Mouse (Mus musculus) layer of hippocampus, adult 2 months (tissue): Measurements from ENCODE around the gene Gucy2c. TPM values are rescaled to one million over a fixed set of nuclear protein-coding genes. Genes with fewer than 3 reads are reported as not detected.
A peak's percentile ranks its signal among the peaks of the same experiment; 100 is the strongest.

ENCODE experiments used
- DNase-seq, 2 experiments: peaks; one replicate each; pipeline ENCODE4 v3.0.0; 2022; ENCODE audit warnings: low spot score in 2 of 2
- H3K27ac ChIP-seq: fragments of 200-600 bp; 2 replicates; pipeline ENCODE4 v1.8.1; 2022
- H3K4me3 ChIP-seq: fragments of 200-600 bp; 2 replicates; pipeline ENCODE4 v1.8.1; 2022; ENCODE audit warnings: mild to moderate bottlenecking
- CTCF ChIP-seq: fragments of 200-600 bp; conservative IDR thresholded peaks from 2 replicates; pipeline ENCODE4 v1.8.1; 2022; ENCODE audit warnings: antibody characterized with exemption, mild to moderate bottlenecking, moderate library complexity
- total RNA-seq, 2 experiments: library from RNA; stranded (reverse); gene quantifications; 2 replicates each; pipeline ENCODE4 v1.2.3; 2021

Gene Gucy2c
- total RNA-seq, 2 experiments from 2014 or later, result 0.36 to 0.54 TPM

DNA sequence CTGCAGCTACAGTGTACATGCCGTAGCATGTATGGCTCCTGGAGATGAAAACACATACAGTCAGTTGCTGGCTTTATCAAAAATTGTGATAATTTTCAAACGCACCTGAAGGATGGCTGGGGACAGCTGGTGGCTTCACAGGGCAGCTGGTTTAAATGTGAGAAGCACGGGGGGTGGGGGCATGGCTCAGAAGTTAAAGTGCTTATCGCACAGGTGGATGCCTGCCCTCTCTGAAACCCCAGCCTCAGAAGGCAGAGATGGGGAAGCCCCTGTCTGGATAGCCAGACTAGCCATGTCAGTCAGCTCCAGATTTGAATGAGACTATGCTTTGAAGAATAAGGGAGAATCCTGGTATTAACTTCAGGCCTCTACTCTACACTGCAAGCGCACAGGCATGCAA is 80.4 kb downstream of the Gucy2c start:
- Histone ChIP-seq H3K4me3 (no peak overlapping the region), H3K27ac (no peak overlapping the region)
- DNase-seq, result no peak
- no peak for TF ChIP-seq CTCF

DNA sequence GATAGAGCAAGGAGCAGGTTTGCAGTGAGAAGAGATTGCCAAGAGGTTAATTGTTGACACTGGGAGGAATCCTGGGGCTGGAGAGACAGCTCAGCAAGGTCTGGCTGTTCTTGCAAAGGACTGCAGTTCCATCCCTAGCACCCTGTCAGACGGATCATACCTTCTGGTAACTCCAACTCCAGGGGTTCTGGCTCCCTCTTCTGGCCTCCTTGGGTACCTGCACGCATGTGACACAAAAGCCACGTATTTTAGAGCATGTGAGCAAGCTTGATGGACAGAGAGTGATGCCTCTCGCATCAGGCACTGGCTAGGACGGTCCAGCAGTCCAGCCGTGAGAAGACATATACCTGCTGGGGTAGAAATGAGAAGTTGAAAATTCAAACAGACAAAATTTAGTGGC is 90.3 kb downstream of the Gucy2c start:
- TF ChIP-seq CTCF, result peak; percentile 39
- H3K27ac ChIP-seq, result no peak overlapping the region
- no peak for DNase-seq
- no peak overlapping the region for H3K4me3 ChIP-seq

DNA sequence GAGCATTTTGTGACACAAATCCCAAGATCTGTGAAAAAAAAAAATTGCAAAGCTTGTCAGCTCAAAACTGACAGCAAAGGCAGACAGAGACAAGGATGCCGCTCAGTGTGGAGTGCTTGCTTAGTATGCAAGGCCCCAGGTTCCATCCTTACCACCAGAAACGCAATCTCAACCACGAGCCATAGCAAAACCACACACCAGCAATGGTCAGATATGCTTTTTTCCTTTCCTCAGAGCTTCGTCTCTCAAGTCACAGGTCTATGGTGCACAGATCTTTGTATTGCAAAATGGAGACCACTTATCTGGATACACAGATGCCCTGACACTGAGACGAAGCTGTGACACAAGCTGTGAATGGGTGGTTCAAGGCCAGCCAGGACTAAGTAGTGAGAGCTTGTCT is 91.0 kb downstream of the Gucy2c start:
- no peak for DNase-seq
- H3K4me3 ChIP-seq, result no peak overlapping the region
- TF ChIP-seq CTCF, result no peak
- no peak overlapping the region for H3K27ac ChIP-seq

DNA sequence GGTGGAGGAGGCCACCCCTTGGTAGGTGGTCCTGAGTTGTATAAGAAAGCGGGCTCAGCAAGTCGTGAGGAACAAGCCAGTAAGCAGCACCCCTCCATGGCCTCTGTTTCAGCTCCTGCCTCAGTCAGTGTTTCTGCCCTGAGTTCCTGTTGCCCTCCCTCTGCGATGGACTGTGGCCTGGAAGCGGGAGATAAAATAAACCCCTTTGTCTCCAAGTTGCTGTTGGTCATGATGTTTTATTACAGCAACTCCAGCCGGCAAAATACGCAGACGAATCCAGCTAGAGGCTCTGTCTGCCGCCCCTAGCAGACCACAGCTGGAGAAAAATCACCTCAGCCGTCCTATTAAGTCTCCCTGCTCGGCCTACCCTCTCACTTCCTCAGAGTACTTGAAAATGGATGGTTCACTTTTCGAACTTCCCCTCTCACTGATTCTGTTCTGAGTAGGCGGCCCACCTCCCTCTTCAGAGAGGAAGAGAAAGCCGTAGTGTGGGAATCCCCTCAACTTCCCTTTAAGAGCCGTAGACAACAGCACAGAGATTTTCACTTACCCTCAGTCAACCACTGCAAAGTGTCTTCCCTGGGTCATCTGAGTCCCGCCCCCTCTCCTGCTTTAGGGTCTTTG is 91.7 kb downstream of the Gucy2c start:
- no peak for DNase-seq
- H3K4me3 ChIP-seq, result no peak overlapping the region
- no peak overlapping the region for H3K27ac ChIP-seq
- TF ChIP-seq CTCF, result no peak

- no peak for DNase-seq
- Histone ChIP-seq H3K4me3 (no peak overlapping the region), H3K27ac (no peak overlapping the region)
- TF ChIP-seq CTCF, result no peak
Measured at GRCm38 (mm10) chr6:136685433-136685832, 96.1 kb downstream of the Gucy2c start.

DNA sequence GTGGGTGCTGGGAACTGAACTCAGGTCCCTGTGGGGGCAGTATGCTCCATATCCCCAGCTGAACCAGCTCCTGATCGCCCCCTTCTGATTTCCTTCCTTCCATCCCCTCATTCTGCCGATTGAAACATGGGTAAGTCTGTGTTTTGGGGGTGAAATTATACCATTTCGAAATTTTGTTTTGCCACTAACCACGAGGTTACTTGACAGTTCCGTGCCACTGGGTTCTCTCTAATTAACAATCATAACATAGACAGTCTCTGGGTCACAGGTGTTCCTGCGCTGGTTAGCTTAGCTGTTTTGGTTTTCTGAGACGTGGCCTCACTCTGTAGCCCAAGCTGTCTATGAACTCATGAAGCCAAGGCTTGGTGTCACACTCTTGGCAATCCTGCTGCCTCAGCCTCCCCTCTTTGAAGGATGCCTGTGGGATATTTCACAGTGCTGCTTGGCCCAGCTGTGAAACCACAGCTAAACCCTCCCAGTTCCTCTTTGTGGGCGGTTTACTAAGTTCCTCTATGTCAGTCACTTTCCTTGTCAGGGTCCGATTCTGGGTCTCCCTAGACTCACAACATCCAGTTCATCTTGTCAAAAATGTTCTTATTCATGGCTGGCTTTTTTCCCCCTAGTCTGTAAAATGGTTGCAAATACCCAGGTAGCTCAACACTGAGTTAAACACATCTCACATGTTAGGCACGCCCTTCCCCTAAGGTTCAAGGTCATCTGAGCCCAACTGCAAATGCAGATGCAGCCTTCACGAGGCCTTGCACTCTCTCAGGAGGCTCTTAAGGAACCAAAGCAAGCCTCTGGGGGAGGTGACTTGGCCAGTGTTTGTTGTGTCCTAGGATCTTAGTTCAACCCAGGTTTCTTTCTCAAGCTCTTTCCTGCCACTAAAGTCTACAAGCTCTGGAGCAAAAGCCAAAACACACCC is 97.9 kb downstream of the Gucy2c start:
- DNase-seq, result no peak
- TF ChIP-seq CTCF, result no peak
- no peak overlapping the region for H3K27ac ChIP-seq
- no peak overlapping the region for H3K4me3 ChIP-seq

DNA sequence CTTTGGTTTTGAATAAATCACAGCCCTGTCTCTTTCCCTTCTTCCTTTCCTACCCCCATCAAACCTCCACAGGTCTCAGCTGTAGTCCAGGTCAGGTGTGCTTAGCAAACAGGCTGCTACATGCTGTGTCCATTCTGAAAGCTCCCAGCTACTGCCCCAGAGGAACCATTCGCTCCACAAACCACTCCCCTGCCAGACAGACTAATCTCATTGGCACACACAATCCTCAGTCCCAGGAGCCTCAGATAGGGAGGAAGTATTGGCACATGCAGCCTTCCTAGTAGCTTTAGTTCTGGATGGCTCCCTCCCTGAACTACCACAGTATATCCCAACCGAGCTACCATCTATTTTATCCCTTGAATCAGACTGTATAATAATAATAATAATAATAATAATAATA is 102.2 kb downstream of the Gucy2c start:
- Histone ChIP-seq H3K4me3 (no peak overlapping the region), H3K27ac (no peak overlapping the region)
- TF ChIP-seq CTCF, result no peak
- DNase-seq, result no peak

GRCm38 (mm10) chr6:136674935-136675334 is 106.6 kb downstream of the Gucy2c start:
- Histone ChIP-seq H3K27ac (no peak overlapping the region), H3K4me3 (no peak overlapping the region)
- TF ChIP-seq CTCF, result no peak
- DNase-seq, result no peak

GRCm38 (mm10) chr6:136672467-136672866 is 109.1 kb downstream of the Gucy2c start:
- DNase-seq, result peak; percentile 55 to 78
- peak overlapping the region; percentile 59; the same call in 1 of the 2 replicates for H3K27ac ChIP-seq
- peak; percentile 44 for TF ChIP-seq CTCF
- H3K4me3 ChIP-seq, result no peak overlapping the region

DNA sequence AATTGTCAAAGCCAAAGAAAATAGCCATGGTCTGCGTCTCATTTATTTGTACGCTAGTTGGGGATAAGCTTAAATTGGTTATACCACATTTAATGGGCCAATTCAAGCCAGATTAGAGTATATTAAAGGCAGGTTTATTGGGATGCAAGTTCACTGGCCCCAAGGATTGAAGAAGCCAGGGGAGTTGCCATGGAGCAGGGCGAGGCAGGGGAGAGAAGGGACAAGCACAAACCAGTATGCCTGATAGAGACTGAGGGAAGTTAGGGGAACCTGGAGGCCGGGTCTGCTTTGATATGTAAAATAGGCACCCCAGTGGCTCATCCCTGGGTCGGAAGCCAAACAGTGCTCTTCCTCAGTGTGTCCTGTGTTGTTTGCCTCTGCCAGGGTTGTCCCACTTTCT is 112.3 kb downstream of the Gucy2c start:
- TF ChIP-seq CTCF, result no peak
- no peak for DNase-seq
- H3K4me3 ChIP-seq, result no peak overlapping the region
- H3K27ac ChIP-seq, result no peak overlapping the region

DNA sequence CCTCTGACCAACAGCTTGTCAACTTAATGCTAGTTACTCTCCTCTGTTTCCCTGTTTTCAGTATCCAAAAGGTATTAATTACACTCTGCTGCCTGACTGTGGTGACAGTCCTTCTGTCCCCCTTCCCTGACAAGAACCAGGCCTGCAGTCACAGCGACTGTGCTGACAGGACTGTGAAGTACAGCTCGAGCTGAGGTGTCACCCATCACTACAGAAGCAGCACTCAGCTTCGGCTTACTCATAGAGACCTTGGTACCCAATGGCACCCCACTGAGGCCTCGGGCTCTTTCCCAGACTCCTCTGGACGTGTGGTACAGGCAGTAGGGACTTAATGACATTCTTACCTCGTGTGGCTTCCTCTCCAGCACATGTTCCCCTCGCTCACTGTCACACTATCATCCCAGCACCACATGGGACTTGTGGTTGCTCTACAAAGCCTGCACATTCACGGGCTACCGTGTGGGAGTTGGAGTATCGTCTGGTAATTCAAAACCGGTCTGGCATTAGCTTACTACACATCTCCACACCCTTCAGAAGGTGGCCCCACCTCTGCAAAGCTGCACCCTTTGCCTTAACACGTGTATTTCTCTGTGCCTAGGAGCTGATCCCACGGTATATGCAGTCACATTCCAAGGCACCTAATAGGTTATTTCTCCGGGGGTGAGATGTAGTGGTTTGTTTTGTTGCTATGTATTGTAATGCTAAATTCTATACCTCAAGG is 113.1 kb downstream of the Gucy2c start:
- no peak overlapping the region for H3K4me3 ChIP-seq
- no peak overlapping the region for H3K27ac ChIP-seq
- DNase-seq, result no peak
- TF ChIP-seq CTCF, result no peak

GRCm38 (mm10) chr6:136662063-136662462 is 119.5 kb downstream of the Gucy2c start:
- H3K4me3 ChIP-seq, result no peak overlapping the region
- TF ChIP-seq CTCF, result no peak
- H3K27ac ChIP-seq, result no peak overlapping the region
- no peak for DNase-seq

- H3K4me3 ChIP-seq, result no peak within 1 kb of the TSS
Measured at GRCm38 (mm10) chr6:136661706-136662016, 119.9 kb downstream of the Gucy2c start, which contains the start of gene Plbd1. Plbd1 (minus strand) TSS chr6:136661928.

More at GRCm38 (mm10) chr6:136661706-136662016, 119.9 kb downstream of the Gucy2c start, which contains the start of gene Plbd1:
- no peak for DNase-seq
- no peak for TF ChIP-seq CTCF
- H3K27ac ChIP-seq, result no peak within 1 kb of the TSS
